Mouse (Mus musculus): ENCODE measurements at regions not wholly inside any gene's neighbourhood (a gene's known extent, or its start where the extent isn't known, plus 50 kb on each side); places are given as distances from the start of the nearest gene placed in this dataset.
"Not testable (repeated sequence)": the region's sequence is repeated elsewhere in the genome, so short reads cannot be mapped to it uniquely, and the experiment has no call there.

- DNase-seq (ENCODE audit: low read depth, low spot score) = no peak
- WGBS = 71% methylated on average over 3 of the region's 3 CpGs
These were observed 2615.7 kb downstream of the Poteg start for GRCm38 (mm10) chr8:30063148-30063547.

GRCm38 (mm10) chr8:30077726-30078125 lies 2630.3 kb downstream of the Poteg start:
- no peak for DNase-seq (ENCODE audit: low read depth, low spot score)

GRCm38 (mm10) chr8:30127766-30128165 lies 2680.3 kb downstream of the Poteg start:
- 66% methylated on average over 3 of the region's 3 CpGs for WGBS
- DNase-seq (ENCODE audit: low read depth, low spot score) = no peak

GRCm38 (mm10) chr8:30134999-30135398 lies 2687.5 kb downstream of the Poteg start:
- WGBS = 80% methylated on average over 6 of the region's 6 CpGs

GRCm38 (mm10) chr8:30151181-30151844 lies 2703.8 kb downstream of the Poteg start:
- 45% methylated on average over 2 of the region's 2 CpGs for WGBS

More at GRCm38 (mm10) chr8:30134999-30135398, 2687.5 kb downstream of the Poteg start:
- DNase-seq (ENCODE audit: low read depth, low spot score) = no peak

GRCm38 (mm10) chr8:30152921-30153320 lies 2705.5 kb downstream of the Poteg start:
- no peak for DNase-seq (ENCODE audit: low read depth, low spot score)
- 73% methylated on average over 4 of the region's 4 CpGs for WGBS

More at GRCm38 (mm10) chr8:30151181-30151844, 2703.8 kb downstream of the Poteg start:
- no peak for DNase-seq (ENCODE audit: low read depth, low spot score)

GRCm38 (mm10) chr8:30171881-30172280 lies 2724.4 kb downstream of the Poteg start:
- DNase-seq (ENCODE audit: low read depth, low spot score) = no peak
- 53% methylated on average over 1 of the region's 1 CpGs for WGBS

- not testable (repeated sequence) for DNase-seq (ENCODE audit: low read depth, low spot score)
These were observed 2755.3 kb downstream of the Poteg start for GRCm38 (mm10) chr8:30202746-30203145.

- 73% methylated on average over 5 of the region's 5 CpGs for WGBS
- DNase-seq (ENCODE audit: low read depth, low spot score) = no peak
These were observed 2779.9 kb downstream of the Poteg start for GRCm38 (mm10) chr8:30227354-30227753.

GRCm38 (mm10) chr8:30233266-30233665 lies 2785.8 kb downstream of the Poteg start:
- DNase-seq (ENCODE audit: low read depth, low spot score) = no peak
- 60% methylated on average over 1 of the region's 1 CpGs for WGBS

GRCm38 (mm10) chr8:30251797-30252196 lies 2804.3 kb downstream of the Poteg start:
- WGBS = 30% methylated on average over 3 of the region's 3 CpGs
- no peak for DNase-seq (ENCODE audit: low read depth, low spot score)

- 83% methylated on average over 6 of the region's 6 CpGs for WGBS
- no peak for DNase-seq (ENCODE audit: low read depth, low spot score)
These were observed 2822.8 kb downstream of the Poteg start for GRCm38 (mm10) chr8:30269949-30270910.

- 55% methylated on average over 4 of the region's 4 CpGs for WGBS
- DNase-seq (ENCODE audit: low read depth, low spot score) = no peak
These were observed 2841.7 kb downstream of the Poteg start for GRCm38 (mm10) chr8:30289169-30289568.

- no peak for DNase-seq (ENCODE audit: low read depth, low spot score)
These were observed 2883.7 kb downstream of the Poteg start for GRCm38 (mm10) chr8:30331201-30331600.

GRCm38 (mm10) chr8:30333352-30333751 lies 2885.9 kb downstream of the Poteg start:
- whole genome bisulfite sequencing = 50% methylated on average over 3 of the region's 3 CpGs
- DNase-seq (ENCODE audit: low read depth, low spot score) = no peak

GRCm38 (mm10) chr8:30359464-30359863 lies 2912.0 kb downstream of the Poteg start:
- DNase-seq (ENCODE audit: low read depth, low spot score) = no peak
- WGBS = 80% methylated on average over 1 of the region's 1 CpGs

- 77% methylated on average over 2 of the region's 2 CpGs for WGBS
- no peak for DNase-seq (ENCODE audit: low read depth, low spot score)
These were observed 2918.3 kb downstream of the Poteg start for GRCm38 (mm10) chr8:30365721-30366120.

- DNase-seq (ENCODE audit: low read depth, low spot score) = no peak
- WGBS = 63% methylated on average over 2 of the region's 2 CpGs
These were observed 2944.5 kb downstream of the Poteg start for GRCm38 (mm10) chr8:30391936-30392335.

GRCm38 (mm10) chr8:30439423-30439822 lies 2989.1 kb upstream of the 5930422O12Rik start:
- DNase-seq (ENCODE audit: low read depth, low spot score) = no peak
- WGBS = 62% methylated on average over 2 of the region's 2 CpGs

- 89% methylated on average over 1 of the region's 1 CpGs for WGBS
- no peak for DNase-seq (ENCODE audit: low read depth, low spot score)
These were observed 2986.7 kb upstream of the 5930422O12Rik start for GRCm38 (mm10) chr8:30441821-30442220.

- WGBS = 35% methylated on average over 2 of the region's 2 CpGs
- DNase-seq (ENCODE audit: low read depth, low spot score) = no peak
These were observed 2984.6 kb upstream of the 5930422O12Rik start for GRCm38 (mm10) chr8:30443874-30444273.
